Mouse (Mus musculus) B cell, adult 2 months (primary cell): ENCODE results near the gene Pigt.
A peak's percentile ranks its signal among the peaks of the same experiment; 100 is the strongest.

Source experiments
- DNase-seq, 2 experiments: peaks; one replicate each; pipeline ENCODE4 v3.0.0; 2022

The Pigt gene

DNA sequence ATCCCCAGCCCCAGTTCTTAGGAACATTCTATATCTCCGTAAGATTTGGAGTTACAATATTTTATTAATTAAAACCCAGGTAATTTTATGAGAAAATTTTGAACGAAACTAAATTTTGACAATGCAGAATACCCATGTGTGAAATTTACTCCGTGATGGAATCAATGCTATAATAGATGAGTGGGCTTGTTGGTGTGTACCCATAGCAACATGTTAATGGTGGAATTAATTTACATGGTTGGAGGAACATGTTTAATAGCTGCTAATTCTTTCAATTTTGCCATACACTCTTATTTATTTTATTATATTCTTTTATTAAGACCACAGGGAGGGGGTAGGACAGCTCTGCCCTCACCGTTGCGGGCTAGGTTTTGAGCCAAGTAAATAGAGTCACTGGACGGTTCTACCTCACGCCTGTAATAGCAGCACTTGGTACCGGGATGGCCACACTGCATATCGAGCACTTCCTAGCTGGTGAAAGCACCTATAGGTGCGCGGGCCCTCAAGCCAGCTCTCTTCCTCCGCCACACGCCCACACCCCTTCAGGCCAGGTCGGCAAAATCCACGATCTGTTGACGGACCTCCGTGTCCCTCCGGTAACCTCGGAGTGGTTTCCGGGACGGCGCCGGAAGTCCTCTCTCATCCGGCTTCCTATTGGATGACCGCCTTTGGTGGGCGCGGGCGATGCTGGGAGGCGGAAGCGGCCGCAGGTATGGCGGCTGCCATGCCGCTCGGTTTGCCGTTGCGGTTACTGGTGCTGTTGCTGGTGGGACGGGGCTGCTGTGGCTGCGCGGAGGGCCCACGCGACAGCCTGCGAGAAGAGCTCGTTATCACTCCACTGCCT is at the start of gene Pigt:
Gene Pigt, plus strand, starts transcription at position 674 of the 844 bp plus-strand sequence.
- peak; percentile 86 to 87 for DNase-seq

DNA sequence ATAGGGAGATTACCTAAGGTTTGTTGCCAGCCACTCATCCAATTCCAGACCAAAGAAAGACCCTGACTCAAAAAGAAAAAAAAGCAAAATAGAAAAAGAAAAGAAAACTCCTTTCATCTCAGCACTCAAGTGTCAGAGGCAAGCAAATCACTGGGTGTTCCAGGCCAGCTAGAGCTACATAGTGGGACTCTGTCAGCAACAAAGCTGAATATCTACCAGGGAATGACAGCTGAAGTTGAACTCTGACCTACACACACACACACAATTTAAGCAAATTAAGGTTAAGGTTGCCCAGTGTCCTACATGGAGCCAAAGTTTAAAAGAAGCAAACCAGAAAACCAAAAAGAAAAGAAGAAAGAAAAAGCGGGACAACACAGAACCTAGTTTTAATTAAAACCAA is 49.2 kb upstream of the Pigt start:
- DNase-seq = no peak

- DNase-seq = no peak
These were observed 48.4 kb upstream of the Pigt start for GRCm38 (mm10) chr2:164448921-164449320.

DNA sequence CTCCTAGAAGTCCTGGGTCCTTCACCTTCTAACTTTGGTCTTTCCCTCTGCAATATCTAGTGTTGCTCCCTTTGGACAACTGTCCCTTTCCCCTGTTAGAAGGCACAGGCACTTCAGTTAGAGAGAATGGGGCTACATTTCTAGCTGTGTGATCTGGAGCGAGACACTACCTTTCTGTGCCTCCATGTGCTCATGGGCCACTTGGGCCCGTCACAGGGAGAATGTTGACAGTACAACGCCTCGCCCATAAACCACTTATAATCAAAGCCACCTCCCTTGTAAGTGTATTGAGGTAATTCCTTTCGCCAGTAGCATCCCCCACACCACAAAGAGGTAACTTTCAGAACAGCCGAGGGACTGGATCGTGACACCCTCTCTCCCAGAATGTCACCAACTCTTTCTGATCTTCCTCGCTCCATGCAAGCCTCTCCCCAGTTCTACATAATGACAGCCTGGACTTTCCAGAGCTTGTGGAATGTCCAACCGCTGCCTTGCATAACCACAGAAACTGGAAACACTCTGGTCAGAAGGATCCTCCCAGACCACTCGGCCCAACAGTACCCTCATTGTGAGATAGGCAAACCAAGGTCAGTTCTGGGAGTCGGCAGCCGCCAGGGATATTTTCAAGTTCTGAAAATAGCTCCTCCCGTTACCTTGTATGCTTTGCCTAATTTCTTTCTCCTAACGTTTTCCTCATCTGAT is 47.8 kb upstream of the Pigt start:
- no peak for DNase-seq

DNA sequence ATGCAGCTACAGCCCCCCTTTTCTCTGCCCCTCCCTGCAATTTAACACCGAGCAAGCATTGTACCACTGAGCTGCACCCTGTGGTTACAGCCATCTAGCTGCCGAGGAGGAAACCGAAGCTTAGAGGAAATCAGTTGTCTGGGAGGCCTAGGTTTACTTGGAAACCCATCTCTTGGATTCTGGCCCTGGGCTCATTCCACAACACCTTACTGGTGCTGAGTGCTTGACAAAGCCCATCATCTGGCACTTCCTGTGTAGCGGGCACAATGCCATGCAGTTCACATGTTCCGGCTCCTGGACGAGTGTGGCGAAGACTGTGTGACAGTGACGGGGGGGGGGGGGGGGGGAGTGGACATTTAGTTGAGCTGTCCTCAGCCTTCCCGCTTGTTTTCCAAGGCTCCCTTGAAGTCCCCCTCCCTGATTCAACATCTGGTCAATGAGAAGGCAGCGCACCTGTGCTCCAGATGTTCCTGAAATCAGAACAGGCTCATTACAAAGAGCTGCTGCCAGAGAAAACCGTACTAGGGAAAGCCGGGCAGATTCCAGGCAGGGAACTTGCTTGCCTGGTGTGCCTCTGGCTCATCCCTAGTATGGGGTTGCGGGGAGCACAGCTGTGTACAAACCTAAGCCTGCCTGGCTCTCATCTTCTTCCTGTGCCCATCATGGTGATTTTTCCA is 45.2 kb upstream of the Pigt start:
- no peak for DNase-seq

DNA sequence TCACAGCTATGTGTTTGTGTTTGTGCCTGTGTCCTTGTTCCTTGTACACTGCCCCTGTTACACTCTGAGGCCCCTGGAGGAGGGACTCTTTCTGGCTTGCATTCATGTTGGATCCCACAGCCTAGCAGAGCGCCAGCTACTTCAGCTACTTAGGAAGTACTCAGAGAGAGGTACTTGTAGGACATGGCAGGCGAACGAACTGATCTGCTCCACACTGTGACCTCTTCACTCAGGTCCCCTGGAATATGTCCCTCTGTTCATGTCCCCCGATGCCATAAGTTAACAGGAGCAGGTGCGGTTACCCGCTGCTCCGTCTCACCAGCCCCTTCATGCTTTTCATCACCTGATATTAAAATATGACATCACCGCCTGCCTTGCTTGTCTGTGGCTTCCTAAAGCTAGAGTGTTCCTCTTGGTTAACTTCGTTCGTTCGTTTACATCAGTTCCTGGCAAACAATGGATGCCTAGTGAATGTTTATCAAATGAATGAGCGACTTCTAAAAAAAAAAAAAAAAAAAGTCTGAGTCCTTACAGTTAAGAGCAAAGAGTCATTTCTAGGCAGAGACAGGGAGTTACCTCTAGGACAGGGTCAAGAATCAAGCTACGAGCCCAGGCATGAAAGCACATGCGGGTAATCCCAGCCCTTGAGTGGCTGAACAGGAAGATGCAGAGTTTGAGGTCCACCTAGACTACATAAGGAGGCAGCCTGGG is 44.1 kb upstream of the Pigt start:
- DNase-seq = no peak

DNA sequence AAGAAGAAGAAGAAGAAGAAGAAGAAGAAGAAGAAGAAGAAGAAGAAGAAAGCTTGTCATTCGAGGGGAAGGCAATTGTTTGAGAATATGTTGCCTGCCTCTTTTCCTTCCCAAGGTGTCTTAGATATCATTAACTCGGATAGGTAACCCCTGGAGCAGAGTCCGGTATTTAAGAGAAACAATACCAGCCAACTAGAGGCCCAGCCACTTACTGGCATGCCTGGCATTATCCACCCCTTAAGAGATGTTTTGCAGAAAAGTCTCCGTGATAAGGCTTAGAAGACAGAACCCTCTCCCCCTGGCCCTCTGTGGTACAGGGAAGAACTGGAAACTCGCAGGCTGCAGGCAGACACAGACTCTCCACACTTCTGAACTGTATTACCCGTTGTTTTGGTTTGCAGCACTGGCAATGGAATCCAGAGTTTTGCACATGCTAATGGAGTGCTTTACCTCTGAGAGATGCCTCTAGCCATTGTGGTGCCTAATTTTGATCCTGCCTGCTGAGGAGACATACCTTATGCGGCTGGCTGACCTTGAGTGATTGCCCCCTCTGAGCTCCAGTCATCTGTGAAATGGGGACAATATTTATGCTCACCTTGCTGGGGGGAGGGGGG is 43.3 kb upstream of the Pigt start:
- no peak for DNase-seq

DNA sequence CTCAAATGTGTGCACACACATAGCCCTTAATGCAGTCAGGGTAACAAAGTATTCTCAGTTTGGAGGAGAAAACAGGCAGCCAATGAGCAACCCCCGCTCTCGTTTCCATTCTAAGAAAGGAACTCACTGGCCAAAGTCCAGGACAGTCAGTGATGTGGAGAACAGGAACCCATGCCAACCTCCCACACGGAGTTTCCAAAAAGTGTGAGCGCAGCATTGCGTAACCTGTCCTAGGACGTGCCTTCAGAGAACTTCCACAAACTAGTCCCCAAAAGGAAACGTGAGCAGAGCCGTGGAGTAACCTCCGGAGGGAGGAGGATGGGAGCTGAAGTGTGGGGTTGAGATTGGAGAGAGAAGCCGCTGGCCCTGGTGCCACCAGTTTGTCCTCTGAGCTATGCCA is 42.5 kb upstream of the Pigt start:
- DNase-seq = no peak

GRCm38 (mm10) chr2:164455421-164456190 is 41.7 kb upstream of the Pigt start:
- DNase-seq = no peak

GRCm38 (mm10) chr2:164456413-164456812 is 40.9 kb upstream of the Pigt start:
- DNase-seq = no peak

- peak; percentile 61 to 67 for DNase-seq
These were observed 40.4 kb upstream of the Pigt start, which contains the start of gene Sys1 for GRCm38 (mm10) chr2:164456864-164457300. Sys1 (plus strand) TSS chr2:164456964.

- no peak for DNase-seq
These were observed 39.4 kb upstream of the Pigt start for GRCm38 (mm10) chr2:164457942-164458341.

GRCm38 (mm10) chr2:164458535-164458934 is 38.8 kb upstream of the Pigt start:
- peak in 1 of 2 experiments; percentile 38 for DNase-seq

- DNase-seq = peak; percentile 91 to 93
These were observed 36.4 kb upstream of the Pigt start, which contains the start of gene Gm20458 for GRCm38 (mm10) chr2:164460745-164461551. Gm20458 (plus strand) TSS chr2:164460967.

GRCm38 (mm10) chr2:164465161-164465560 is 32.2 kb upstream of the Pigt start:
- no peak for DNase-seq

DNA sequence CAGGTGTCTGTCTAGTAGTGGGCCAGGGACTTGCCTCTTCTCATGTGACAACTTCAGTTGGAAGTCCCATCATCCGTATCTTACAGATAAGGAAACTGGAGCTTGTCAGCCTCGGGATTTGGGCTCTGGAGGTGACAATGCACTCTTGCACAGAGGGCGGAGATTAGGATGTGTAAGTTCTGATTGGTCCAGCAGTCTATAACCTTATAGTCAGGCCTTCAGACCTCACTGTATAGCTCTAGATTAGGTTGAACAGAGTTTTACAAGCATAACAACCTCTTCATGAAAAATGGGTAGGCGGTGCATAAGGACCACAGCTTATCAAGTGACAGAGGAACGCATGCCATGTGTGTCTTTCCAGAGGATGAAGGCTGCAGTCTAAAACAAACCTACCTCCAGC is 30.5 kb upstream of the Pigt start:
- no peak for DNase-seq

DNA sequence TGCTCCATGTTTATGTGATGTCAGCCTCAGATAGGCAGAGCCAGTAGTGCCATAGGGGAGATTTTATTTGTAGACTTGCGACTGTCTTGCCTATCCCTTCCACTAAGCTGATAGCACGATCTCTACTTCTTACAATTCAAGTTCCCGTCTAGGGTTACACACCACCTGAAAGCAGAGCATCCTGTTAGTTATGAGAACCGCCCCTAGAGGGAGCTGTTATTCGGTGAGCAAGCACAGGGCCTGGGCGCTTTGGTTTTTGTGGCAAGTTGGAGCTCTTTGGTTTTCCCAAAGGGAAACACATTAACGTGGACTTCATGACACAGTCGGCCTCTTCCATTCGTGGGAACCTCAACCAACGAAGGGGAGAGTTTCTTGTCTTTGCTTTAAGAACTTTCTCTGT is 27.1 kb upstream of the Pigt start:
- DNase-seq = peak; percentile 71 to 75

GRCm38 (mm10) chr2:164473624-164474023 is 23.7 kb upstream of the Pigt start, which contains the start of gene Trp53tg5:
Trp53tg5 (minus strand) TSS chr2:164473724.
- DNase-seq = no peak

DNA sequence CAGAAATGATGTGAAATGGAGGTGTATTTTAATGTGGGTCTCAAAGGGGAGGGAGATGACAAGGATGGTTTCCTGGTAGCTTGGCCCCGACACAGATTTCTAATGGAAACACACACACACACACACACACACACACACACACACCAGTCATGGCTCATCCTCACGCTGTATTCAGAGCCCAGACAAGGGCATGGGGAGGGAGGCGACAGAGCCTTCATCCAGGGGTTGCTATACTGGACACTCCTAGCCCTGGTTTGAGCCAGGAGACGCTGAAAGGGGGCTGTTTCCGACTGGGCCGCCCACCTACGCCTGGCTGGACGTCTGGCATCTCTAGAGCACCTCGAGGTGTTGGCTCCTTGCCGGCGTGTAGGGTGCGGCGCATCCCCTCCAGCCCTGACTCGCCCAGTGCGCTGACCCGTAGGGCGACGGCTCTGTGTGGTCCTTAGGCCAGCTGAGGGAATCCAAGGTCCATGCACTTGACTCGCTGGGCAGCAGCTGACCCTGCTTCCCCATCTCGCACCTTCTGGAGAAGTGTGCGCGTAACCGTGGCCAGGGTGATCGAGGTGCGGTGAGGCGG is 11.6 kb upstream of the Pigt start, which contains the start of gene Dbndd2:
Gene Dbndd2, plus strand, starts transcription at position 426 of the 577 bp plus-strand sequence.
- no peak for DNase-seq
